Mouse (Mus musculus) olfactory bulb, adult 2 months (tissue): ENCODE data around the gene S100g. TPM values are rescaled to one million over a fixed set of nuclear protein-coding genes. Genes with fewer than 3 reads are reported as not detected.

Experiments used
- H3K27ac ChIP-seq: fragments of 200-500 bp; 2 replicates; pipeline ENCODE4 v1.5.1; 2012; ENCODE audit warnings: low read depth, low read length; ENCODE audit not compliant: insufficient read depth
- H3K4me1 ChIP-seq: fragments of 200-500 bp; 2 replicates; pipeline ENCODE4 v1.6.1; 2012; ENCODE audit warnings: low read length; ENCODE audit not compliant: control insufficient read depth, insufficient read depth
- H3K4me3 ChIP-seq: fragments of 200-500 bp; 2 replicates; pipeline ENCODE4 v1.5.1; 2012; ENCODE audit warnings: mild to moderate bottlenecking, low read depth, low read length, moderate library complexity; ENCODE audit not compliant: insufficient read depth
- CTCF ChIP-seq: fragments of 200-500 bp; IDR thresholded peaks from 2 replicates; pipeline ENCODE4 v1.5.1; 2012; ENCODE audit warnings: low read depth, mild to moderate bottlenecking, low read length, moderate library complexity; ENCODE audit not compliant: insufficient read depth
- POLR2A ChIP-seq: fragments of 200-500 bp; IDR thresholded peaks from 2 replicates; pipeline ENCODE4 v1.6.1; 2012; ENCODE audit warnings: mild to moderate bottlenecking, low read depth, low read length, moderate library complexity; ENCODE audit not compliant: insufficient read depth
- WGBS: fragments of 180-500 bp; shearing (Covaris S2); methylation state at CpG from one replicate; pipeline ENCODE4 v1.1.7; 2018; 5-methylcytosine and 5-hydroxymethylcytosine counted together
- polyA plus RNA-seq: library from polyadenylated mRNA; stranded (reverse); fragments of >200 nt; gene quantifications from 2 replicates; pipeline ENCODE4 v1.2.4, GENCODE M21; 2012; ENCODE audit warnings: low replicate concordance; ENCODE audit not compliant: missing spikeins, insufficient read depth, insufficient read length

The S100g gene
- not detected in 2 replicates for polyA plus RNA-seq

GRCm38 (mm10) chrX:162964383-162964782 lies at the start of gene S100g:
S100g (minus strand) TSS chrX:162964599.
- no peak within 1 kb of the TSS for H3K27ac ChIP-seq
- H3K4me3 ChIP-seq: no peak within 1 kb of the TSS
- TF ChIP-seq POLR2A (no peak), CTCF (no peak)
- H3K4me1 ChIP-seq: 0 out of 2 replicates have a peak, but pooled peaks cover 2% of the 10 kb centered on the region
- 62% methylated on average over 3 of the region's 3 CpGs for WGBS

GRCm38 (mm10) chrX:162992121-162992520 lies 27.7 kb upstream of the S100g start:
- Histone ChIP-seq H3K4me1 (no peaks in the 10 kb centered on the region), H3K4me3 (no peak overlapping the region), H3K27ac (no peak overlapping the region)
- TF ChIP-seq POLR2A: no peak
- TF ChIP-seq CTCF: no peak
- 74% methylated on average over 3 of the region's 3 CpGs for WGBS

GRCm38 (mm10) chrX:162991396-162991795 lies 27.0 kb upstream of the S100g start:
- Histone ChIP-seq H3K4me1 (no peaks in the 10 kb centered on the region), H3K27ac (no peak overlapping the region), H3K4me3 (no peak overlapping the region)
- TF ChIP-seq CTCF (no peak), POLR2A (no peak)
- 66% methylated on average over 4 of the region's 4 CpGs for WGBS

- Histone ChIP-seq H3K27ac (no peak overlapping the region), H3K4me1 (no peaks in the 10 kb centered on the region), H3K4me3 (no peak overlapping the region)
- WGBS: 88% methylated on average over 10 of the region's 10 CpGs
- TF ChIP-seq POLR2A (no peak), CTCF (no peak)
Measured at GRCm38 (mm10) chrX:162986876-162987495, 22.6 kb upstream of the S100g start.

- H3K4me1 ChIP-seq: no peaks in the 10 kb centered on the region
- TF ChIP-seq CTCF (no peak), POLR2A (no peak)
- no peak overlapping the region for H3K4me3 ChIP-seq
- no peak overlapping the region for H3K27ac ChIP-seq
- WGBS: 81% methylated on average over 3 of the region's 3 CpGs
Measured at GRCm38 (mm10) chrX:162976194-162976593, 11.8 kb upstream of the S100g start.

GRCm38 (mm10) chrX:162967456-162967855 lies 3.1 kb upstream of the S100g start:
- TF ChIP-seq CTCF (no peak), POLR2A (no peak)
- no peak overlapping the region for H3K4me3 ChIP-seq
- 85% methylated on average over 8 of the region's 8 CpGs for WGBS
- H3K4me1 ChIP-seq: 0 out of 2 replicates have a peak, but pooled peaks cover 2% of the 10 kb centered on the region
- H3K27ac ChIP-seq: no peak overlapping the region

GRCm38 (mm10) chrX:162963840-162964239 lies 559 bp downstream of the S100g start:
- Histone ChIP-seq H3K4me3 (no peak overlapping the region), H3K4me1 (0 out of 2 replicates have a peak, but pooled peaks cover 2% of the 10 kb centered on the region), H3K27ac (no peak overlapping the region)
- 57% methylated on average over 4 of the region's 4 CpGs for WGBS
- no peak for TF ChIP-seq POLR2A
- no peak for TF ChIP-seq CTCF

GRCm38 (mm10) chrX:162957921-162958320 lies 6.5 kb downstream of the S100g start:
- no peak overlapping the region for H3K27ac ChIP-seq
- no peaks in the 10 kb centered on the region for H3K4me1 ChIP-seq
- no peak overlapping the region for H3K4me3 ChIP-seq
- TF ChIP-seq POLR2A (no peak), CTCF (no peak)
- WGBS: 92% methylated on average over 3 of the region's 3 CpGs

- 26% methylated on average over 3 of the region's 3 CpGs for WGBS
- no peak for TF ChIP-seq POLR2A
- no peak for TF ChIP-seq CTCF
- no peak overlapping the region for H3K27ac ChIP-seq
- H3K4me1 ChIP-seq: no peaks in the 10 kb centered on the region
- no peak overlapping the region for H3K4me3 ChIP-seq
Measured at GRCm38 (mm10) chrX:162949811-162950439, 14.5 kb downstream of the S100g start.
